Mouse (Mus musculus) olfactory bulb, adult 2 months (tissue): Measurements from ENCODE around the gene Sdhc.

Experiments
- CTCF ChIP-seq: fragments of 200-500 bp; IDR thresholded peaks from 2 replicates; pipeline ENCODE4 v1.5.1; 2012; ENCODE audit warnings: low read depth, mild to moderate bottlenecking, low read length, moderate library complexity; ENCODE audit not compliant: insufficient read depth
- POLR2A ChIP-seq: fragments of 200-500 bp; IDR thresholded peaks from 2 replicates; pipeline ENCODE4 v1.6.1; 2012; ENCODE audit warnings: mild to moderate bottlenecking, low read depth, low read length, moderate library complexity; ENCODE audit not compliant: insufficient read depth

GRCm38 (mm10) chr1:171101033-171101432, 49.4 kb downstream of the Sdhc start:
- TF ChIP-seq POLR2A (no peak), CTCF (no peak)
